Mouse (Mus musculus) limb, embryonic 11.5 days (tissue): ENCODE measurements around the gene Zhx3. TPM values are rescaled to one million over a fixed set of nuclear protein-coding genes. Genes with fewer than 3 reads are reported as not detected.

ENCODE experiments used
- ATAC-seq: fragments of 200-750 bp; cut with Nextera tagmentation; 2 replicates; pipeline ENCODE4 v1.8.0; 2017; ENCODE audit warnings: low read depth; ENCODE audit not compliant: insufficient number of reproducible peaks, low FRiP score, low TSS enrichment
- DNase-seq: peaks from one replicate; pipeline ENCODE4 v3.0.0-alpha.2; 2015; ENCODE audit warnings: low spot score
- H3K27ac ChIP-seq: fragments of 300-500 bp; sonication (generic); replicated peaks from 2 replicates; pipeline ENCODE4 v1.5.1; 2014; ENCODE audit warnings: low read depth, mild to moderate bottlenecking, low read length
- H3K27me3 ChIP-seq: fragments of 300-500 bp; sonication (generic); 2 replicates; pipeline ENCODE4 v1.6.1; 2014; ENCODE audit warnings: mild to moderate bottlenecking, low read length, mixed read lengths; ENCODE audit not compliant: control insufficient read depth, insufficient read depth
- H3K36me3 ChIP-seq: fragments of 300-500 bp; sonication (generic); 2 replicates; pipeline ENCODE4 v1.6.1; 2014; ENCODE audit warnings: mild to moderate bottlenecking, low read length, moderate library complexity, mixed read lengths; ENCODE audit not compliant: control insufficient read depth, insufficient read depth
- H3K4me1 ChIP-seq: fragments of 300-500 bp; sonication (generic); 2 replicates; pipeline ENCODE4 v1.6.1; 2014; ENCODE audit warnings: low read length, mixed read lengths; ENCODE audit not compliant: control insufficient read depth, insufficient read depth
- H3K4me2 ChIP-seq: fragments of 300-500 bp; sonication (generic); 2 replicates; pipeline ENCODE4 v1.6.1; 2014; ENCODE audit warnings: low read depth, mild to moderate bottlenecking, moderate library complexity; ENCODE audit not compliant: severe bottlenecking
- H3K4me3 ChIP-seq: fragments of 300-500 bp; sonication (generic); 2 replicates; pipeline ENCODE4 v1.5.1; 2014; ENCODE audit warnings: low read depth, low read length
- H3K9ac ChIP-seq: fragments of 300-500 bp; sonication (generic); 2 replicates; pipeline ENCODE4 v1.6.1; 2014; ENCODE audit warnings: mild to moderate bottlenecking, low read length
- H3K9me3 ChIP-seq: fragments of 300-500 bp; sonication (generic); 2 replicates; pipeline ENCODE4 v1.6.1; 2016; ENCODE audit warnings: low read length; ENCODE audit not compliant: control insufficient read depth
- WGBS: fragments of 180-500 bp; shearing (Covaris S2); extraction: QIAGEN DNeasy Blood & Tissue Kit; methylation state at CpG from one replicate; pipeline ENCODE4 v1.1.7; 2014; 5-methylcytosine and 5-hydroxymethylcytosine counted together
- polyA plus RNA-seq: library from polyadenylated mRNA; unstranded; fragments of >200 nt; fragmentation: Nextera tagmentation; extraction: Ambion mirVana; gene quantifications from 2 replicates; pipeline ENCODE4 v1.2.1, GENCODE M21; 2014

Gene Zhx3
- polyA plus RNA-seq, 1 experiment from 2014 or later, result 8.2 TPM

- ATAC-seq, result no peak
- no peak for DNase-seq
- H3K36me3 ChIP-seq, result peaks cover 13% of the 10 kb centered on the region; the same call in 1 of the 2 replicates
- H3K4me1 ChIP-seq, result no peaks in the 10 kb centered on the region
- no peak overlapping the region for H3K4me2 ChIP-seq
- no peaks in the 10 kb centered on the region for H3K9me3 ChIP-seq
- no peaks in the 10 kb centered on the region for H3K27me3 ChIP-seq
- no peak overlapping the region for H3K27ac ChIP-seq
- no peak overlapping the region for H3K9ac ChIP-seq
- H3K4me3 ChIP-seq, result no peak overlapping the region
These were observed 170.0 kb downstream of the Zhx3 start for GRCm38 (mm10) chr2:160702824-160703223.

- no peak overlapping the region for H3K9ac ChIP-seq
- WGBS, result 92% methylated on average over 3 of the region's 3 CpGs
- H3K27me3 ChIP-seq, result no peaks in the 10 kb centered on the region
- H3K4me1 ChIP-seq, result no peaks in the 10 kb centered on the region
- no peak for ATAC-seq
- H3K9me3 ChIP-seq, result no peaks in the 10 kb centered on the region
- H3K36me3 ChIP-seq, result peaks cover 12% of the 10 kb centered on the region; the same call in 1 of the 2 replicates
- no peak overlapping the region for H3K27ac ChIP-seq
- H3K4me2 ChIP-seq, result no peak overlapping the region
- no peak overlapping the region for H3K4me3 ChIP-seq
- DNase-seq, result no peak
These were observed 171.2 kb downstream of the Zhx3 start for GRCm38 (mm10) chr2:160701603-160702002.

- Histone ChIP-seq H3K4me1 (no peaks in the 10 kb centered on the region), H3K27ac (no peak overlapping the region), H3K9ac (no peak overlapping the region), H3K4me3 (no peak overlapping the region), H3K4me2 (no peak overlapping the region), H3K9me3 (no peaks in the 10 kb centered on the region), H3K36me3 (peaks cover 12% of the 10 kb centered on the region; the same call in 1 of the 2 replicates), H3K27me3 (no peaks in the 10 kb centered on the region)
- DNase-seq (no peak), ATAC-seq (no peak)
- WGBS, result 90% methylated on average over 5 of the region's 5 CpGs
These were observed 172.5 kb downstream of the Zhx3 start for GRCm38 (mm10) chr2:160700271-160700670.

Other genes with a start within 250 kb of the Zhx3 start
- 122 and 125 TPM in 2 replicates for gene Top1, start 227.1 kb downstream of the Zhx3 start, polyA plus RNA-seq
- gene Plcg1, start 141.7 kb downstream of the Zhx3 start, polyA plus RNA-seq, result 83.7 and 98.5 TPM in 2 replicates
- 0.99 and 1.2 TPM in 2 replicates for gene Lpin3, start 7.7 kb upstream of the Zhx3 start, polyA plus RNA-seq
- gene Emilin3, start 39.3 kb upstream of the Zhx3 start, polyA plus RNA-seq, result 3.5 and 3.8 TPM in 2 replicates
- gene Chd6, start 236.1 kb upstream of the Zhx3 start, polyA plus RNA-seq, result 39.4 and 44.7 TPM in 2 replicates